Mouse (Mus musculus) small intestine, adult 2 months (tissue): ENCODE measurements around the gene Peli2.

Source experiments
- CTCF ChIP-seq: fragments of 200-500 bp; IDR thresholded peaks from 2 replicates; pipeline ENCODE4 v1.5.1; 2012; ENCODE audit warnings: low read depth, mild to moderate bottlenecking, control low read depth, inconsistent platforms, low read length, moderate library complexity, mixed read lengths; ENCODE audit not compliant: insufficient replicate concordance, insufficient read length; ENCODE audit errors: extremely low read depth
- POLR2A ChIP-seq: fragments of 200-500 bp; IDR thresholded peaks from 2 replicates; pipeline ENCODE4 v1.6.1; 2012; ENCODE audit warnings: low read depth, mild to moderate bottlenecking, control low read depth, inconsistent platforms, low read length, moderate library complexity

GRCm38 (mm10) chr14:48132865-48133802, 12.5 kb downstream of the Peli2 start:
- TF ChIP-seq CTCF (no peak), POLR2A (no peak)
